Mouse (Mus musculus) skeletal muscle tissue, adult 2 months (tissue): ENCODE results near the gene Fam57b.

ENCODE experiments used
- DNase-seq: peaks from one replicate; pipeline ENCODE4 v3.0.0-alpha.2; 2012; ENCODE audit warnings: low read depth, low spot score

The Fam57b gene

GRCm38 (mm10) chr7:126868003-126868402 is 70.5 kb downstream of the Fam57b start:
- DNase-seq = no peak

GRCm38 (mm10) chr7:126869780-126870519 is 72.5 kb downstream of the Fam57b start:
- no peak for DNase-seq

- no peak for DNase-seq
Measured at GRCm38 (mm10) chr7:126870520-126870891, 73.0 kb downstream of the Fam57b start.

GRCm38 (mm10) chr7:126877239-126877638 is 79.8 kb downstream of the Fam57b start:
- no peak for DNase-seq
